Mouse (Mus musculus) cortical plate, adult 2 months (tissue): ENCODE measurements around the gene Dmrtc2. TPM values are rescaled to one million over a fixed set of nuclear protein-coding genes. Genes with fewer than 3 reads are reported as not detected.
A peak's percentile ranks its signal among the peaks of the same experiment; 100 is the strongest.
"Not testable (repeated sequence)": the region's sequence is repeated elsewhere in the genome, so short reads cannot be mapped to it uniquely, and the experiment has no call there.

Experiments used
- H3K27ac ChIP-seq: fragments of 200-500 bp; 2 replicates; pipeline ENCODE4 v1.5.1; 2012; ENCODE audit warnings: low read length, control low read depth, inconsistent platforms; ENCODE audit not compliant: insufficient read depth
- H3K4me1 ChIP-seq: fragments of 200-500 bp; 2 replicates; pipeline ENCODE4 v1.6.1; 2011; ENCODE audit warnings: low read length; ENCODE audit not compliant: control insufficient read depth, insufficient read depth
- H3K4me3 ChIP-seq: fragments of 200-500 bp; 2 replicates; pipeline ENCODE4 v1.5.1; 2011; ENCODE audit warnings: mild to moderate bottlenecking, low read length, control low read depth; ENCODE audit not compliant: insufficient read depth
- CTCF ChIP-seq: fragments of 200-500 bp; IDR thresholded peaks from 2 replicates; pipeline ENCODE4 v1.5.1; 2011; ENCODE audit warnings: mild to moderate bottlenecking, control low read depth, low read length; ENCODE audit not compliant: insufficient read depth; ENCODE audit errors: extremely low read depth
- POLR2A ChIP-seq: fragments of 200-500 bp; IDR thresholded peaks from 2 replicates; pipeline ENCODE4 v1.6.1; 2011; ENCODE audit warnings: mild to moderate bottlenecking, low read length, control low read depth; ENCODE audit not compliant: insufficient read depth; ENCODE audit errors: extremely low read depth
- polyA plus RNA-seq: library from polyadenylated mRNA; depleted of rRNA; stranded (reverse); fragments of >200 nt; gene quantifications from 2 replicates; pipeline ENCODE4 v1.2.3, GENCODE M21; 2012

Dmrtc2 gene
- polyA plus RNA-seq, 1 experiment = not detected

- TF ChIP-seq CTCF = no peak
- no peak for TF ChIP-seq POLR2A
- H3K4me3 ChIP-seq = no peak overlapping the region
- no peaks in the 10 kb centered on the region for H3K4me1 ChIP-seq
- H3K27ac ChIP-seq = no peak overlapping the region
Observed at GRCm38 (mm10) chr7:24887096-24887495, 17.2 kb downstream of the Dmrtc2 start.

GRCm38 (mm10) chr7:24889431-24890220 is 19.8 kb downstream of the Dmrtc2 start:
- TF ChIP-seq CTCF (no peak), POLR2A (no peak)
- Histone ChIP-seq H3K27ac (no peak overlapping the region), H3K4me1 (no peaks in the 10 kb centered on the region), H3K4me3 (no peak overlapping the region)

DNA sequence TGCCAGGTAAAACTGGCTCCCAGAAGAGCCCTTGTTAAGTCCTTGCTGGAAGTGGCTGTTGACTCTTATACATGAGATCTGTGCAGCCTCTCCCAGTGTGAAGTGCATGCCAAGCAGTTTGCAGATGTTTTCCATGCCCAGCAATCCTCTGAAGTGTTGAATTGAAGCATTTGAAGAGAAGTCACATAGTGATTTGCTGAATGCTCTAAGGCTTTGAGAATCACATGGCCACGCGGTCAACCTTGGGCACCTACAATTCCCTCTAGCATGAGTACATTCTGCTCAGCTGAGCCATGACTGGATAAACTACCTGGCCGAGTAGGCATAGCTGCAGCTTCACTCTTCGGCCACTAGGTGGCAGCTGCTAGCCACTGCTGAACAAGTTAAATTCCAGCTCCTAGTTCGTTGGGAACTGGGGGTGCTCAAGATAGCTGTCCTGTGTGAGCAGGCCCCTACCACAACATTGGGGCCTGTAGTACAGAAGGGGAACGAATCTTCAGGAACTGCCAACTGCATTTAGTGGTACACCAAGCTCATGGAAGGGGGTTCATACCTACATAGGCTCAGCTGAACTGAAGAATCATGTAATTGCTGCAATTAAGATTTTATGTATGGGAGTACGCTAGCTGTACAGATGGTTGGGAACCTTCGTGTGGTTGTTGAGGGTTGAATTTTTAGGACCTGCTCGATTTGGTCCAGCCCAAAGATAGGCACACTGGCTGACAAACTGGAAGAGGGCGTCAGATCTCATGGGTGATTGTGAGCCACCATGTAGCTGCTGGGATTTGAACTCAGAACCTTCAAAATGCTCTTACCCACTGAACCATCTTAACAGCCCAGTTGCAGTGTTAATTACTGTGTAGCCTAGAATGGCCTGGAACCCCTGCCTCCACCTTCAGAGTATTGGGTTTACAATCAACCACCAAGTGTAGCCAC is 20.7 kb downstream of the Dmrtc2 start:
- Histone ChIP-seq H3K4me1 (no peaks in the 10 kb centered on the region), H3K27ac (no peak overlapping the region), H3K4me3 (no peak overlapping the region)
- TF ChIP-seq CTCF = peak; percentile 98
- TF ChIP-seq POLR2A = peak; percentile 23; the same call in 1 of the 2 replicates

GRCm38 (mm10) chr7:24891241-24892124 is 21.6 kb downstream of the Dmrtc2 start:
- Histone ChIP-seq H3K4me3 (no peak overlapping the region), H3K27ac (no peak overlapping the region), H3K4me1 (no peaks in the 10 kb centered on the region)
- TF ChIP-seq POLR2A (no peak), CTCF (no peak)

DNA sequence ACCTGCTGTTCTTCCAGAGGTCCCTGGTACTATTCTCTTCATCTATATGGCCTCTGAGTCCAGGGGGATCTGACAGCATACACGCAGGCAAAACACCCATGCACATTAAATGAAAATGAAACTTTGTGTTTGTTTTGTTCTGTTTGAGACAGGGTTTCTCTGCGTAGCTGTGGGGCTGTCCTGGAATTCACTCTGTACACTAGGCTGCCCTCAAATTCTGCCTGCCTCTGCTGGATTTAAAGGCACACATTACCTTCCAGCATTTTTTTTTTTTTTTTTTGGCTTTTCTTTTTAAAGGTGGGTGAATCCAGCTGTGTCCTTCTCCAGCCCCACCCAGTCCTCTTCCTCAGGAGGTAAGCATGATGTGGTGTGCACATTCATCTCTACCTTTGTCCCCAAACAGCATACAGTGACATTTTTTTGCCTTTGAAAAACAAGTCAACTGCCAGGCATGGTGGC is 22.3 kb downstream of the Dmrtc2 start:
- TF ChIP-seq POLR2A (no peak), CTCF (no peak)
- Histone ChIP-seq H3K27ac (no peak overlapping the region), H3K4me1 (no peaks in the 10 kb centered on the region), H3K4me3 (no peak overlapping the region)

GRCm38 (mm10) chr7:24895749-24896148 is 25.9 kb downstream of the Dmrtc2 start:
- H3K27ac ChIP-seq, H3K4me3 ChIP-seq, H3K4me1 ChIP-seq: not testable (repeated sequence)

DNA sequence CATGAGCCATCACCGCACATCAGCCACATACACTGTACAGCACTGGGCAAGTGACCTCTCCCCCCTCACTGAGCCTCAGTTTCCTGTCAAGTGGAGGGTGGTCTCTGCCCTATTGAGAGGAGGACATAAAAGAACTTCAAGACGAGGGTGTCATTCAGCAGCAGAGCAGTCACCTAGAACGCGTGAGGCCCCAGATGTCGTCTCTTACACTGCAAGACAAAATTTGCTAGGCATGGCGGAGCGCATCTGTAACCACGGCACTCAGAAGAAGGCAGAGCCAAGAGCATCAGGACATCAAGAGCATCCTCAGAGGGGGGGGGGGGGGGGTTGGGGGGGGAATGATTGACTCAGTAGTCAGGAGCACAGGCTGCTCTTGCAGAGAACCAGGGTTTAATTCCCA is 26.4 kb downstream of the Dmrtc2 start:
- TF ChIP-seq POLR2A = no peak
- TF ChIP-seq CTCF = no peak
- Histone ChIP-seq H3K4me1 (no peaks in the 10 kb centered on the region), H3K4me3 (no peak overlapping the region), H3K27ac (no peak overlapping the region)

GRCm38 (mm10) chr7:24897224-24897623 is 27.4 kb downstream of the Dmrtc2 start, which contains the start of gene Cd79a:
Gene Cd79a (plus strand): TSS chr7:24897381.
- TF ChIP-seq CTCF = no peak
- TF ChIP-seq POLR2A = no peak
- no peaks in the 10 kb centered on the region for H3K4me1 ChIP-seq
- no peak within 1 kb of the TSS for H3K27ac ChIP-seq
- no peak within 1 kb of the TSS for H3K4me3 ChIP-seq

- Histone ChIP-seq H3K27ac (no peak overlapping the region), H3K4me3 (no peak overlapping the region), H3K4me1 (no peaks in the 10 kb centered on the region)
- TF ChIP-seq CTCF (no peak), POLR2A (no peak)
Observed at GRCm38 (mm10) chr7:24897959-24898358, 28.1 kb downstream of the Dmrtc2 start.
